Mouse (Mus musculus) small intestine, adult 2 months (tissue): Measurements from ENCODE around the gene Hist1h2bq.
"Not testable (repeated sequence)": the region's sequence is repeated elsewhere in the genome, so short reads cannot be mapped to it uniquely, and the experiment has no call there.

ENCODE experiments used
- CTCF ChIP-seq: fragments of 200-500 bp; IDR thresholded peaks from 2 replicates; pipeline ENCODE4 v1.5.1; 2012; ENCODE audit warnings: low read depth, mild to moderate bottlenecking, control low read depth, inconsistent platforms, low read length, moderate library complexity, mixed read lengths; ENCODE audit not compliant: insufficient replicate concordance, insufficient read length; ENCODE audit errors: extremely low read depth
- POLR2A ChIP-seq: fragments of 200-500 bp; IDR thresholded peaks from 2 replicates; pipeline ENCODE4 v1.6.1; 2012; ENCODE audit warnings: low read depth, mild to moderate bottlenecking, control low read depth, inconsistent platforms, low read length, moderate library complexity

GRCm38 (mm10) chr13:21850696-21851095 is 40.7 kb upstream of the Hist1h2bq start:
- TF ChIP-seq CTCF, POLR2A: not testable (repeated sequence)
